Mouse (Mus musculus): Measurements from ENCODE around the gene Slc27a5.

DNA sequence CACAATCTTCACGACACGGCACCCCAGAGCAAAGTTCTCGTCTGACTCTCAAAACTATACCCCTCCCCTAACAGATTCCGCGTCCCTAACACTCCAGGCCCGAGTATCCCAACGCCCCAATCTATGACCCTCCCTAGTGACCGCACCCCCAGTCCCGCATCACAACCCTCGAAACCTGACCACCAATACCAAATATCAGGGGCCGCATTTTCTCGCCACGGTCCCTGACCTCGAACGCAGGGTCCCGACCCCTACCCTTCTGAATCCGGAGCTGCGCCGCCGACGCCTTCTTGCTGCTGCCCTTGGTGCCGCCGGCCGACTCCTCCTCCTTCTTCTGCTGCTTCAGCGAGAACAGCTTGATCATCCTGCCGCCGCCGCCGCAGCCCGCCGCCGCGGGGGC lies 39.4 kb upstream of the Slc27a5 start:
- no peak for TF ChIP-seq CTCF (conservative IDR thresholded peaks at IDR 0.05; ENCODE audit: insufficient read depth, insufficient read length, low read depth, low read length)
- TF ChIP-seq POLR2A (IDR thresholded peaks at IDR 0.05; ENCODE audit: low read depth, low read length): no peak
